8 mouse cellular contexts compared by ENCODE assay signal in genomic region chr7:112212921-112213721, GRCm38 (mm10). TPM values are rescaled to one million over a fixed set of nuclear protein-coding genes. Genes with fewer than 3 reads are reported as not detected.
DNase-seq lines count a peak whose midpoint lies in the region; ATAC-seq and TF ChIP-seq lines count a peak whose summit lies in the region.

No protein-coding gene starts in this region.

- H3K4me1 ChIP-seq in liver, adult 2 months (ENCODE audit: control insufficient read depth, insufficient read depth, low read length): peaks cover 14% of the 10 kb centered on the region
- H3K4me1 ChIP-seq in liver, embryonic 11.5 days (replicated peaks; ENCODE audit: control insufficient read depth, insufficient read depth, low read length): peaks cover 10% of the 10 kb centered on the region; the same call in 1 of the 2 replicates
- no peaks in the 10 kb centered on the region for H3K4me1 ChIP-seq in bone marrow, adult 2 months (ENCODE audit: control insufficient read depth, insufficient read depth, low read length)
- peaks cover 28 to 46% of the 10 kb centered on the region in 2 experiments for H3K4me1 ChIP-seq in heart, embryonic 14.5 days (ENCODE audit: control insufficient read depth in 2 of 2, insufficient read depth in 2 of 2, low read length in 2 of 2)
- H3K4me1 ChIP-seq in midbrain, embryonic 11.5 days (ENCODE audit: control insufficient read depth, insufficient read depth, low read length): peaks cover 4% of the 10 kb centered on the region; the same call in 1 of the 2 replicates

- TF ChIP-seq CTCF in liver, adult 2 months (IDR thresholded peaks at IDR 0.05; ENCODE audit: low read depth, low read length): peak; percentile 73
- TF ChIP-seq CTCF in bone marrow, adult 2 months (IDR thresholded peaks at IDR 0.05; ENCODE audit: control insufficient read depth, insufficient read depth, low read length): peak; percentile 15; the same call in 1 of the 2 replicates

- H3K27ac ChIP-seq in liver, adult 2 months (replicated peaks; ENCODE audit: insufficient read depth, low read depth, low read length): no peak overlapping the region
- no peak overlapping the region for H3K27ac ChIP-seq in liver, embryonic 11.5 days (ENCODE audit: low read depth, low read length)
- no peak overlapping the region for H3K27ac ChIP-seq in bone marrow, adult 2 months (ENCODE audit: control insufficient read depth, insufficient read depth, low read depth, low read length, poor library complexity)
- peak overlapping the region in 1 of 2 experiments; percentile 26; a peak in 2 of 4 replicates for H3K27ac ChIP-seq in heart, embryonic 14.5 days (replicated peaks in 1 of 2; ENCODE audit: control insufficient read depth in 1 of 2, insufficient read depth in 1 of 2, low read depth in 2 of 2, low read length in 2 of 2)
- no peak overlapping the region for H3K27ac ChIP-seq in midbrain, embryonic 11.5 days (ENCODE audit: low read depth, low read length)

- no peaks in the 10 kb centered on the region for H3K27me3 ChIP-seq in liver, adult 2 months (ENCODE audit: control insufficient read depth, insufficient read depth, low read length)
- H3K27me3 ChIP-seq in liver, embryonic 11.5 days (replicated peaks; ENCODE audit: control insufficient read depth, insufficient read depth, low read length): no peaks in the 10 kb centered on the region
- no peaks in the 10 kb centered on the region for H3K27me3 ChIP-seq in heart, embryonic 14.5 days (ENCODE audit: control insufficient read depth, insufficient read depth, low read length)
- no peaks in the 10 kb centered on the region for H3K27me3 ChIP-seq in midbrain, embryonic 11.5 days (ENCODE audit: control insufficient read depth, insufficient read depth, low read length)

- peak; percentile 70 for DNase-seq in liver, adult 2 months (ENCODE audit: extremely low read depth, low read depth, low spot score)
- no peak for DNase-seq in liver, embryonic 11.5 days (ENCODE audit: low spot score)
- peak; percentile 54 to 57 for DNase-seq in kidney, postnatal 36 days
- DNase-seq in midbrain, embryonic 11.5 days (ENCODE audit: low spot score, missing footprints): no peak
- DNase-seq in retina, embryonic 14.5 days (ENCODE audit: low spot score): no peak
- no peak for DNase-seq in spleen, postnatal 14 days (ENCODE audit: low spot score in 2 of 2)

- H3K9ac ChIP-seq in liver, adult 2 months (ENCODE audit: low read depth, low read length): no peak overlapping the region
- no peak overlapping the region for H3K9ac ChIP-seq in liver, embryonic 11.5 days (ENCODE audit: low read depth, low read length)
- H3K9ac ChIP-seq in heart, embryonic 14.5 days (ENCODE audit: low read length): 0 out of 2 replicates have a peak overlapping the region, but pooled peaks have one; percentile 38
- H3K9ac ChIP-seq in midbrain, embryonic 11.5 days (ENCODE audit: low read length): no peak overlapping the region

- H3K4me2 ChIP-seq in liver, embryonic 11.5 days: no peak overlapping the region
- no peak overlapping the region for H3K4me2 ChIP-seq in heart, embryonic 14.5 days (ENCODE audit: low read length)
- no peak overlapping the region for H3K4me2 ChIP-seq in midbrain, embryonic 11.5 days

- no peak overlapping the region for H3K4me3 ChIP-seq in liver, adult 2 months (ENCODE audit: insufficient read depth, low read depth, low read length)
- H3K4me3 ChIP-seq in liver, embryonic 11.5 days (ENCODE audit: low read depth, low read length): no peak overlapping the region
- H3K4me3 ChIP-seq in bone marrow, adult 2 months (replicated peaks; ENCODE audit: control insufficient read depth, low read depth, low read length): no peak overlapping the region
- H3K4me3 ChIP-seq in heart, embryonic 14.5 days (ENCODE audit: control insufficient read depth in 1 of 2, insufficient read depth in 1 of 2, low read depth in 1 of 2, low read length in 2 of 2): no peak overlapping the region
- no peak overlapping the region for H3K4me3 ChIP-seq in midbrain, embryonic 11.5 days (ENCODE audit: low read depth, low read length)

- WGBS in liver, adult 2 months: 67% methylated on average over 8 of the region's 8 CpGs
- 58% methylated on average over 8 of the region's 8 CpGs for WGBS in liver, embryonic 11.5 days
- WGBS in bone marrow, adult 2 months: 17% methylated on average over 8 of the region's 8 CpGs
- 62% methylated on average over 8 of the region's 8 CpGs for WGBS in heart, embryonic 14.5 days
- WGBS in midbrain, embryonic 11.5 days: 52% methylated on average over 8 of the region's 8 CpGs

- no peaks in the 10 kb centered on the region for H3K79me2 ChIP-seq in liver, adult 2 months (ENCODE audit: control insufficient read depth, insufficient read depth, low read length)

- no peak for TF ChIP-seq POLR2A in liver, adult 2 months (IDR thresholded peaks at IDR 0.05; ENCODE audit: extremely low read depth, insufficient read depth, low read length)
- TF ChIP-seq POLR2A in bone marrow, adult 2 months (IDR thresholded peaks at IDR 0.05; ENCODE audit: borderline replicate concordance, control insufficient read depth, low read depth, low read length): no peak

- H3K36me3 ChIP-seq in liver, adult 2 months (ENCODE audit: control insufficient read depth, insufficient read depth, low read length): no peaks in the 10 kb centered on the region
- H3K36me3 ChIP-seq in liver, embryonic 11.5 days (ENCODE audit: control insufficient read depth, insufficient read depth, low read length): no peaks in the 10 kb centered on the region
- H3K36me3 ChIP-seq in heart, embryonic 14.5 days (ENCODE audit: control insufficient read depth, insufficient read depth, low read length): no peaks in the 10 kb centered on the region
- H3K36me3 ChIP-seq in midbrain, embryonic 11.5 days (ENCODE audit: control insufficient read depth, insufficient read depth, low read length): no peaks in the 10 kb centered on the region

- H3K9me3 ChIP-seq in liver, embryonic 11.5 days (ENCODE audit: control insufficient read depth, low read length): no peaks in the 10 kb centered on the region
- H3K9me3 ChIP-seq in heart, embryonic 14.5 days (ENCODE audit: control insufficient read depth, low read length): no peaks in the 10 kb centered on the region
- no peaks in the 10 kb centered on the region for H3K9me3 ChIP-seq in midbrain, embryonic 11.5 days (ENCODE audit: control insufficient read depth, low read length)

- no peak for ATAC-seq in liver, embryonic 11.5 days (replicated peaks; ENCODE audit: low FRiP score)
- ATAC-seq in heart, embryonic 14.5 days (ENCODE audit: insufficient number of reproducible peaks, insufficient read depth, low FRiP score, low read depth): 0 out of 2 replicates have a peak, but pooled peaks have one; percentile 44
- ATAC-seq in midbrain, embryonic 11.5 days (ENCODE audit: low FRiP score): peak; percentile 81; the same call in 1 of the 2 replicates

RNA-seq across cellular contexts. Expression of gene Mical2, which starts 12.5 kb away (rescaled TPM):
- total RNA-seq in liver, adult 2 months (2014; rRNA removed): 4.1 and 4.5 TPM in 2 replicates
- polyA plus RNA-seq in liver, adult 2 months (2012; rRNA removed): 6.9 and 7.9 TPM in 2 replicates
- polyA plus RNA-seq in liver, embryonic 11.5 days (2014; fragmentation: Nextera tagmentation; extraction: Ambion mirVana): 7.2 and 9.3 TPM in 2 replicates
- 0.97 and 2.3 TPM in 2 replicates for polyA plus RNA-seq in bone marrow, adult 2 months (2011; ENCODE audit: insufficient read depth, insufficient read length, low replicate concordance, missing spikeins)
- 140 and 146 TPM in 2 replicates for polyA plus RNA-seq in heart, embryonic 14.5 days (2014; fragmentation: Nextera tagmentation; extraction: Ambion mirVana)
- 1.2 and 1.5 TPM in 2 replicates for polyA plus RNA-seq in midbrain, embryonic 11.5 days (2014; fragmentation: Nextera tagmentation; extraction: Ambion mirVana)

RNA-seq across cellular contexts. Expression of gene Dkk3, which starts 54.3 kb away (rescaled TPM):
- 0.65 and 1.0 TPM in 2 replicates for total RNA-seq in liver, adult 2 months (2014; rRNA removed)
- 0.39 and 0.46 TPM in 2 replicates for polyA plus RNA-seq in liver, adult 2 months (2012; rRNA removed)
- 11.0 and 12.0 TPM in 2 replicates for polyA plus RNA-seq in liver, embryonic 11.5 days (2014; fragmentation: Nextera tagmentation; extraction: Ambion mirVana)
- polyA plus RNA-seq in bone marrow, adult 2 months (2011; ENCODE audit: insufficient read depth, insufficient read length, low replicate concordance, missing spikeins): 1.1 and 1.2 TPM in 2 replicates
- polyA plus RNA-seq in heart, embryonic 14.5 days (2014; fragmentation: Nextera tagmentation; extraction: Ambion mirVana): 65.4 and 86.3 TPM in 2 replicates
- polyA plus RNA-seq in midbrain, embryonic 11.5 days (2014; fragmentation: Nextera tagmentation; extraction: Ambion mirVana): 13.9 and 14.0 TPM in 2 replicates

Comparison
In these comparisons a context has a peak if more than half of its experiments do, and no peak if none do; other contexts are left out.
1. DNase-seq: peak in liver, adult 2 months (single experiment) and kidney, postnatal 36 days (2 of 2); none in liver, embryonic 11.5 days (single experiment), midbrain, embryonic 11.5 days (single experiment), retina, embryonic 14.5 days (single experiment) and spleen, postnatal 14 days (0 of 2).
2. RNA of gene Mical2, which starts 12.5 kb away (polyA plus RNA-seq): 140 to 146 TPM in heart, embryonic 14.5 days; 7.2 to 9.3 TPM in liver, embryonic 11.5 days, 6.9 to 7.9 TPM in liver, adult 2 months, 0.97 to 2.3 TPM in bone marrow, adult 2 months and 1.2 to 1.5 TPM in midbrain, embryonic 11.5 days; every median in the first group is over 10 times any median in the second.